ENCODE assay signal across 32 mouse cellular contexts in genomic region chr5:65524831-65525230, GRCm38 (mm10). TPM values are rescaled to one million over a fixed set of nuclear protein-coding genes. Genes with fewer than 3 reads are reported as not detected.
DNase-seq lines count a peak whose midpoint lies in the region; ATAC-seq and TF ChIP-seq lines count a peak whose summit lies in the region.
"Had no signal": no experiment of that assay in that cellular context is flagged by ENCODE, and none has a peak within 500 bp of the region (broad histone marks: within the 10 kb centered on the region; RNA-seq: fewer than 3 reads in every experiment).

No protein-coding gene starts in this region.

- H3K4me2 ChIP-seq in heart, embryonic 12.5 days, result no peak overlapping the region
- no peak overlapping the region for H3K4me2 ChIP-seq in stomach, postnatal 0 days (replicated peaks; ENCODE audit: low read depth)
- H3K4me2 ChIP-seq in midbrain, embryonic 14.5 days (ENCODE audit: low read length), result no peak overlapping the region
- H3K4me2 ChIP-seq: embryonic facial prominence, embryonic 12.5 days; forebrain, embryonic 13.5 days; heart, embryonic 11.5 days; heart, embryonic 15.5 days; hindbrain, embryonic 13.5 days; intestine, embryonic 15.5 days had no signal

- WGBS in heart, embryonic 12.5 days, result 68% methylated on average over 4 of the region's 4 CpGs
- 61% methylated on average over 4 of the region's 4 CpGs for WGBS in stomach, postnatal 0 days
- 91% methylated on average over 4 of the region's 4 CpGs for WGBS in thymus, adult 2 months
- WGBS in midbrain, embryonic 14.5 days, result 60% methylated on average over 4 of the region's 4 CpGs

- H3K9me3 ChIP-seq in heart, embryonic 12.5 days (replicated peaks), result 0 out of 2 replicates have a peak, but pooled peaks cover 3% of the 10 kb centered on the region
- no peaks in the 10 kb centered on the region for H3K9me3 ChIP-seq in stomach, postnatal 0 days (ENCODE audit: control insufficient read depth, low read length)
- H3K9me3 ChIP-seq in midbrain, embryonic 14.5 days (ENCODE audit: control insufficient read depth, low read length), result no peaks in the 10 kb centered on the region
- H3K9me3 ChIP-seq: embryonic facial prominence, embryonic 12.5 days; forebrain, embryonic 10.5 days; forebrain, embryonic 13.5 days; heart, embryonic 15.5 days; hindbrain, embryonic 10.5 days; hindbrain, embryonic 13.5 days; intestine, embryonic 15.5 days had no signal

- H3K9ac ChIP-seq in heart, embryonic 12.5 days, result no peak overlapping the region
- no peak overlapping the region for H3K9ac ChIP-seq in stomach, postnatal 0 days (ENCODE audit: low read length)
- H3K9ac ChIP-seq in midbrain, embryonic 14.5 days (replicated peaks; ENCODE audit: low read length), result no peak overlapping the region
- H3K9ac ChIP-seq: embryonic facial prominence, embryonic 12.5 days; forebrain, embryonic 13.5 days; heart, embryonic 15.5 days; hindbrain, embryonic 13.5 days; intestine, embryonic 15.5 days had no signal

- no peaks in the 10 kb centered on the region for H3K4me1 ChIP-seq in heart, embryonic 12.5 days (replicated peaks)
- no peaks in the 10 kb centered on the region for H3K4me1 ChIP-seq in stomach, postnatal 0 days (replicated peaks; ENCODE audit: control insufficient read depth, insufficient read depth)
- no peaks in the 10 kb centered on the region for H3K4me1 ChIP-seq in thymus, adult 2 months (replicated peaks; ENCODE audit: control insufficient read depth, insufficient read depth, low read length)
- peaks cover 3% of the 10 kb centered on the region; the same call in 1 of the 2 replicates for H3K4me1 ChIP-seq in midbrain, embryonic 14.5 days (ENCODE audit: control insufficient read depth, insufficient read depth, low read length)
- H3K4me1 ChIP-seq: embryonic facial prominence, embryonic 12.5 days; heart, embryonic 15.5 days; hindbrain, embryonic 13.5 days; intestine, embryonic 15.5 days had no signal

- H3K27me3 ChIP-seq in heart, embryonic 12.5 days (replicated peaks), result no peaks in the 10 kb centered on the region
- no peaks in the 10 kb centered on the region for H3K27me3 ChIP-seq in stomach, postnatal 0 days (ENCODE audit: control insufficient read depth, insufficient read depth, low read length)
- H3K27me3 ChIP-seq in thymus, adult 2 months (ENCODE audit: control insufficient read depth, insufficient read depth, low read length), result no peaks in the 10 kb centered on the region
- no peaks in the 10 kb centered on the region for H3K27me3 ChIP-seq in midbrain, embryonic 14.5 days (ENCODE audit: control insufficient read depth, insufficient read depth, low read length)
- H3K27me3 ChIP-seq: CH12.LX; embryonic facial prominence, embryonic 12.5 days; forebrain, embryonic 13.5 days; heart, embryonic 15.5 days; hindbrain, embryonic 13.5 days; intestine, embryonic 15.5 days; Patski had no signal

- no peak for TF ChIP-seq CTCF in stomach, postnatal 0 days (IDR thresholded peaks at IDR 0.05; ENCODE audit: low read depth)
- no peak for TF ChIP-seq CTCF in thymus, adult 2 months (IDR thresholded peaks at IDR 0.05; ENCODE audit: borderline replicate concordance, control insufficient read depth, extremely low read depth, insufficient read depth, low read length, poor library complexity)

- no peaks in the 10 kb centered on the region for H3K36me3 ChIP-seq in heart, embryonic 12.5 days
- no peaks in the 10 kb centered on the region for H3K36me3 ChIP-seq in stomach, postnatal 0 days (ENCODE audit: control insufficient read depth, insufficient read depth, low read length)
- no peaks in the 10 kb centered on the region for H3K36me3 ChIP-seq in thymus, adult 2 months (ENCODE audit: control insufficient read depth, insufficient read depth, low read length)
- no peaks in the 10 kb centered on the region for H3K36me3 ChIP-seq in midbrain, embryonic 14.5 days (ENCODE audit: control insufficient read depth, insufficient read depth, low read length)
- H3K36me3 ChIP-seq: embryonic facial prominence, embryonic 12.5 days; forebrain, embryonic 10.5 days; heart, embryonic 15.5 days; hindbrain, embryonic 10.5 days; hindbrain, embryonic 13.5 days; intestine, embryonic 15.5 days had no signal

- ATAC-seq in heart, embryonic 12.5 days (ENCODE audit: insufficient number of reproducible peaks, low FRiP score), result no peak
- ATAC-seq in stomach, postnatal 0 days (ENCODE audit: low FRiP score, low TSS enrichment), result peak; percentile 63
- no peak for ATAC-seq in midbrain, embryonic 14.5 days (ENCODE audit: low FRiP score, low TSS enrichment)
- ATAC-seq: forebrain, embryonic 13.5 days; forebrain, embryonic 16.5 days; hindbrain, embryonic 16.5 days; intestine, embryonic 15.5 days; Patski had no signal

- no peak overlapping the region for H3K27ac ChIP-seq in heart, embryonic 12.5 days (ENCODE audit: poor library complexity, severe bottlenecking)
- H3K27ac ChIP-seq in stomach, postnatal 0 days (replicated peaks), result peak overlapping the region; percentile 49; the same call in 1 of the 2 replicates
- no peak overlapping the region for H3K27ac ChIP-seq in thymus, adult 2 months (ENCODE audit: control insufficient read depth, insufficient read depth, low read length)
- no peak overlapping the region for H3K27ac ChIP-seq in midbrain, embryonic 14.5 days (replicated peaks; ENCODE audit: low read depth, low read length)
- H3K27ac ChIP-seq: embryonic facial prominence, embryonic 12.5 days; forebrain, embryonic 10.5 days; forebrain, embryonic 13.5 days; heart, embryonic 15.5 days; hindbrain, embryonic 10.5 days; hindbrain, embryonic 13.5 days; intestine, embryonic 15.5 days had no signal

- TF ChIP-seq POLR2A in thymus, adult 2 months (IDR thresholded peaks at IDR 0.05; ENCODE audit: control insufficient read depth, extremely low read depth, insufficient read depth, low read length, poor library complexity), result no peak

- no peak overlapping the region for H3K4me3 ChIP-seq in heart, embryonic 12.5 days
- no peak overlapping the region for H3K4me3 ChIP-seq in stomach, postnatal 0 days (ENCODE audit: low read depth, low read length)
- H3K4me3 ChIP-seq in thymus, adult 2 months (ENCODE audit: control insufficient read depth, insufficient read depth, low read length), result no peak overlapping the region
- no peak overlapping the region for H3K4me3 ChIP-seq in midbrain, embryonic 14.5 days (replicated peaks; ENCODE audit: low read depth, low read length)
- H3K4me3 ChIP-seq: embryonic facial prominence, embryonic 12.5 days; erythroblast, embryonic 14.5 days; forebrain, embryonic 10.5 days; forebrain, embryonic 13.5 days; heart, embryonic 15.5 days; hindbrain, embryonic 10.5 days; hindbrain, embryonic 13.5 days; intestine, embryonic 15.5 days had no signal

- TF ChIP-seq EP300 in stomach, postnatal 0 days (optimal IDR thresholded peaks at IDR 0.05), result no peak

- DNase-seq in heart, adult 11 months, result peak; percentile 17
- DNase-seq in brain, adult 2 months (ENCODE audit: low read depth, low spot score), result peak; percentile 26
- no peak for DNase-seq in stomach, postnatal 0 days (ENCODE audit: low spot score)
- DNase-seq in thymus, adult 2 months, result no peak
- DNase-seq in midbrain, embryonic 14.5 days, result no peak
- DNase-seq: adrenal gland, postnatal 10 days; B cell, adult 2 months; cerebellum, adult 11-12 months; cerebellum, adult 8-10 months; cerebellum, postnatal 10 days; cerebellum, postnatal 36 days; gastrocnemius, postnatal 10 days; gastrocnemius, postnatal 36 days; heart, postnatal 10 days; heart, postnatal 36 days; kidney, adult 11 months had no signal

RNA-seq across cellular contexts. Expression of gene Smim14, which starts 12.2 kb away (rescaled TPM):
- polyA plus RNA-seq in heart, embryonic 12.5 days (2016; fragmentation: Nextera tagmentation; extraction: Ambion mirVana), result 124 and 138 TPM in 2 replicates
- 355 and 360 TPM in 2 replicates for polyA plus RNA-seq in stomach, postnatal 0 days (2015; fragmentation: Nextera tagmentation; extraction: Ambion mirVana)
- polyA plus RNA-seq in thymus, adult 2 months (2012; rRNA removed), result 101 and 110 TPM in 2 replicates
- 196 and 212 TPM in 2 replicates for polyA plus RNA-seq in midbrain, embryonic 14.5 days (2014; fragmentation: Nextera tagmentation; extraction: Ambion mirVana)

RNA-seq across cellular contexts. Expression of gene Ube2k, which starts 12.2 kb away (rescaled TPM):
- polyA plus RNA-seq in heart, embryonic 12.5 days (2016; fragmentation: Nextera tagmentation; extraction: Ambion mirVana), result 142 and 152 TPM in 2 replicates
- 130 and 136 TPM in 2 replicates for polyA plus RNA-seq in stomach, postnatal 0 days (2015; fragmentation: Nextera tagmentation; extraction: Ambion mirVana)
- 19.6 and 21.7 TPM in 2 replicates for polyA plus RNA-seq in thymus, adult 2 months (2012; rRNA removed)
- 155 and 182 TPM in 2 replicates for polyA plus RNA-seq in midbrain, embryonic 14.5 days (2014; fragmentation: Nextera tagmentation; extraction: Ambion mirVana)

RNA-seq across cellular contexts. Expression of gene Gm43552, which starts 32.2 kb away (rescaled TPM):
- polyA plus RNA-seq in heart, embryonic 12.5 days (2016; fragmentation: Nextera tagmentation; extraction: Ambion mirVana), result not detected in 2 replicates
- polyA plus RNA-seq in stomach, postnatal 0 days (2015; fragmentation: Nextera tagmentation; extraction: Ambion mirVana), result not detected in 2 replicates
- polyA plus RNA-seq in thymus, adult 2 months (2012; rRNA removed), result not detected in 2 replicates
- 3.0 TPM in 1 of 2 replicates, not detected in the other for polyA plus RNA-seq in midbrain, embryonic 14.5 days (2014; fragmentation: Nextera tagmentation; extraction: Ambion mirVana)
- polyA plus RNA-seq: brain, embryonic 14.5 days; cortical plate, adult 2 months; embryonic facial prominence, embryonic 12.5 days; erythroblast, embryonic 14.5 days; forebrain, embryonic 10.5 days; forebrain, embryonic 13.5 days; forebrain, embryonic 16.5 days; heart, embryonic 11.5 days; hindbrain, embryonic 10.5 days; hindbrain, embryonic 16.5 days; intestine, embryonic 15.5 days; Patski had no signal

Comparison
In these comparisons a context has a peak if more than half of its experiments do, and no peak if none do; other contexts are left out.
1. DNase-seq: peak in heart, adult 11 months (single experiment) and brain, adult 2 months (single experiment); none in stomach, postnatal 0 days (single experiment), thymus, adult 2 months (single experiment) and midbrain, embryonic 14.5 days (single experiment).